Mouse (Mus musculus) heart, adult 18-20 months (tissue): ENCODE results near the gene Pip4p1. TPM values are rescaled to one million over a fixed set of nuclear protein-coding genes. Genes with fewer than 3 reads are reported as not detected.
"Not testable (repeated sequence)": the region's sequence is repeated elsewhere in the genome, so short reads cannot be mapped to it uniquely, and the experiment has no call there.

ENCODE experiments used
- DNase-seq, 2 experiments: peaks; one replicate each; pipeline ENCODE4 v3.0.0; 2021 to 2022; ENCODE audit warnings: mixed read lengths in 1 of 2
- long read RNA-seq, 2 experiments: library from polyadenylated mRNA; stranded (forward); transcript quantifications; one replicate each; pipeline ENCODE4 v2.0.0; 2021
- total RNA-seq, 2 experiments: library from RNA; stranded (reverse); gene quantifications; 2 replicates each; pipeline ENCODE4 v1.2.3; 2021

Gene Pip4p1
- total RNA-seq: 10 to 100 TPM; 20.5 to 25.8 TPM
- long read RNA-seq, experiment 1, partial matches to known transcripts: 0 of 8 reads
- long read RNA-seq, experiment 1, other reads (novel, unspliced or antisense): 2 of 8 reads
- long read RNA-seq, experiment 2, partial matches to known transcripts: 0 of 5 reads
- long read RNA-seq, experiment 2, other reads (novel, unspliced or antisense): 2 of 5 reads

GRCm38 (mm10) chr14:50930754-50931492, at the start of gene Pip4p1, which contains the start of gene Pnp:
Pip4p1 (minus strand) TSS chr14:50930856.
Pnp (plus strand) TSS chr14:50931082.
- peak; percentile 99 to 100 for DNase-seq

GRCm38 (mm10) chr14:50979631-50980030, 49.0 kb upstream of the Pip4p1 start:
- no peak for DNase-seq

GRCm38 (mm10) chr14:50978451-50978850, 47.8 kb upstream of the Pip4p1 start:
- not testable (repeated sequence) for DNase-seq

DNA sequence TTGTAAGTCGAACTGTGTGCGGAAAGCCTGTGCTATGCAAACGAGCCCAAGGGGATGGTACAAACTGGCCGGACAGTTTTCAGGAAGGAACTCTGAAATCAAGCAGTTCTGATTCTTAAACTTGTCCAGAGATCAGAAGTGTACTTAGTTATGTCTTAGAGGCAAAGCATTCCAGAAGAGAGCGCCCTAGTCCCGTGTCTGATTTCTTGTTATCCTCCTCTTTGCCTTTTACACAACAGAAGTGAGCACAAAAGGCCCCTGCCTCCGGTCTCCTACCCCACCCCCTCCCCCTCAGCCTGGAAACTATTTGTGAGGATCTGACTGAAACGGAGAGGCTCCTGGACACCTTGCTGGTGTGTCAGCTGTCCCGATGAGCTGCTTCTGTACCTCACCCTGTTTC, 46.0 kb upstream of the Pip4p1 start:
- DNase-seq: peak in 1 of 2 experiments; percentile 51

DNA sequence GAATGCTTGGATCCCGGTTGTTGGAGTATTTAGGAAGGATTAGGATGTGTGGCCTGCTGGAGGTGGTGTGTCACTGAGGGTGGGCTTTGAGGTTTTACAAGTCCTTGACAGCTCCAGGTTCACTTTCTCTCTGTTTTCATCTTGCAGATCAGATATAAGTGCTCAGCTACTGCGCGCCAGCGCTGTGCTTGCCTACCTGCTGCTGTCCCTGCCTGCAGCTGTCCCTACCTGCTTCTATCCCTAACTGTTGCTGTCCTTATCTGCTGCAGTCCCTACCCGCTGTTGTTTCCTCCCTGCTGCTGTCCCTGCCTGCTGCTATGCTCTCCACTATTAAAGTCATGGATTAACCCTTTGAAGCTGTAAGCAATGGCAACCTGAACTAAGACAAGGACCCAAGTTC, 44.3 kb upstream of the Pip4p1 start:
- no peak for DNase-seq

DNA sequence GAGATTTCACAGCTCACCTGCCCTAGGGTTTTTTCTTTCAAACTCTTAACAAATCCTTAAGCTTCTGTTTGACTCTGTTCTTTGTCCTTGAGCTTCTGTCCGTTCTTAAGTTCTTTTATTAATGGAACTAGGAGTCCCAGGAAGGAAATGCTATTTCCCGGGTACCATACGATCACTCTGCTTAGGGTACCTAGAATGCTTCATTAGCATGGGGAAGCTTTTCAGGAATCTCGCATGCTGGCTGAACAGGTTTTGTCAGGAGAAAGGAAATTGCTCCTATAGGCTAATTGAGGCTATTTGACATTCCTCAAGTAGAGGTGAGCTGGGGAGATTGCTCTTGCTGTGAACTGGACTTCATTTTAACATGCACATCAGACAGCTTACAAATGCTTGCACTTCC, 43.0 kb upstream of the Pip4p1 start:
- no peak for DNase-seq

DNA sequence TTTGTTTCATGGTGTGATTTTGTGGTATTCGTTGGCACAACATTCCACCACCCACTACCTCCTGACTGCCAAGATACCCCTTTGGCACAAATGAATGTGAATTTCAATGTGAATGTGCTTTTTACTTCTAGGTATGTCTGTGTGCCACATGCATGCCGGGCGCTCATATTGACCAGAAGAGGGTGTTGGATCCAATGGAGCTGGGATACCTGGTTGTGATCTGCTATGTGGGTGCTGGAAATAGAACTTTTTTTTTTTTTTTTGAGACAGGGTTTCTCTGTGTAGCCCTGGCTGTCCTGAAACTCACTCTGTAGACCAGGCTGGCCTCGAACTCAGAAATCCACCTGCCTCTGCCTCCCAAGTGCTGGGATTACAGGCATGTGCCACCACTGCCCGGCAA, 42.4 kb upstream of the Pip4p1 start:
- DNase-seq: not testable (repeated sequence)

- DNase-seq: no peak
Observed at GRCm38 (mm10) chr14:50970822-50971221, 40.2 kb upstream of the Pip4p1 start.

DNA sequence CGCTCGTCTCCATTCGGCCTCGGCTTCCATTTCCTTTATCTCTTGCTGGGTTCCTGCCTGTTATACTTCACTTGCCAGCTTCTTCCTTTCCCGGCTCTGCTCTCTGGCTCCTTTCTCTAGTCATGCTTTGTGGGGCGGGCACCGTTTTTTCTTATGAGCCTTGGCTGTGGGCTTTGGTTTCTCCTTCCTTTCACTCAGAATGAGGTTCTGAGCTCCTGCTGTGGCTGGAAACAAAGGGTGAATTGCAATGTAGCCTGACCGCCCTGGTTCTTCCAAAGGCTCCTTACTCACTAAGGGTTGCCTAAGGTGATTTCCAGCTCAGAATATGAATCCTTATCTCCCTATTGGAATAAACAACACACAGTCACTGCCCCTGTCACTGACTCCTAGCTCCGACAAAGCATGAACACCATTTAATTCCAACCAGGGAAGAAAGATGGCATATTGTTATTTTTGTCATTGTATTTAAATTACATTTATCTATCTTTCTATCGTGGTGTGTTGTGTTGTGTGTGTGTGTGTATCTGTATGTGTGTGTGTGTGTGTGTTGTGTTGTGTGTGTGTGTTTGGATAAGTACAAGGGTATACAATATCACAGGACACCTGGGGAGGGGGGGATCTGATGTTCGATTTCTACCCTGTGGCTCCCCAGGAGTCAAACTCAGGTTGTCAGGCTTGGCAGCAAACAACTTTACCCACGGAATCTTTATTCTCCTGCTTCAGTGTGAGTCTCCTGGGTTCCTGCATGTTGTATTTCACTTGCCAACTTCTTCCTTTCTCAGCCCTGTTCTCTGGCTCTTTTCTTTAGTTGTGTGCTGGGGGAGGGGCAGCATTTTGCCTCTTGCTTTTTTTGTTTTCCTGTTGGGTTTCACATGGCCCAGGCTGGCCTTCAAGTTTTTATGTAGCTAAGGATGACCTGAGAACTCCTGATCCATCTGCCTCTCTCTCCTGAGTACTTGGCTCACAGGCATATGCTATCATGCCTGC, 39.2 kb upstream of the Pip4p1 start:
- DNase-seq: peak; percentile 59 to 70

- no peak for DNase-seq
Observed at GRCm38 (mm10) chr14:50969041-50969440, 38.4 kb upstream of the Pip4p1 start.

DNA sequence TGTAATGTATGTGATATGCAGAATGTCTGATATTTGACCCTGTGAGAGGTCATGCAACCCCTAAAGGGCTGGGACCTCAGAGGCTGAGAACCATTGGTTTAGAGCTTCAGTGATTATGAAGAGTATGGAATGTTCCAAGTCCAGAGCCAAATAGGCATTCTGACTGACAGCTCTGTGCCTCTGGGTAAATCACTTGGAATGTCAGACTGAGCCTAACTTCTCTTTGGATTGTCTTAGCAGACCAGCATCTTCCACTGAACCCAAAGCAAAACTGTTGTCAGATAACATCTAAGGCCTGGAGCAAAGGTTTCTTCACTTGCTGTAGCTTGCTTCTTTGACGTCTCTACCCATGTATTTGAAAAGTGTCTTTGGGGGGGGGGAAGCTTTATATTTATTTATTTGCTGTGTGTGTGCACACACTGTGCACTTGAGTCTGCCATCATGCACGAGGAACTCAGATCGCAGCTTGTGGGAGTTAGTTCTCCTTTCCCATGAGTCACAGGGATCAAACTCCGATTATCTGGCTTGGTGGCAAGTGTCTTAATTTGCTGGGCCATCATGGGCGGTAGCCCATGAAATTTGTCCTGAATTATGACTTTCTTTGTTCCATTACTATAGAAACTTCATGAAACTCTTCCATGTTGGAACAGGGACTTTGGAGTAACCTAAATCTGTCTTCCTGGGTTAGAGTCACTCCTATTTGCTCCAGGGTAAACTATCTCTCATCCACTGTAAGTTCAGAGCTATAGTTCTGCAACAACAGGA, 37.7 kb upstream of the Pip4p1 start:
- no peak for DNase-seq

DNA sequence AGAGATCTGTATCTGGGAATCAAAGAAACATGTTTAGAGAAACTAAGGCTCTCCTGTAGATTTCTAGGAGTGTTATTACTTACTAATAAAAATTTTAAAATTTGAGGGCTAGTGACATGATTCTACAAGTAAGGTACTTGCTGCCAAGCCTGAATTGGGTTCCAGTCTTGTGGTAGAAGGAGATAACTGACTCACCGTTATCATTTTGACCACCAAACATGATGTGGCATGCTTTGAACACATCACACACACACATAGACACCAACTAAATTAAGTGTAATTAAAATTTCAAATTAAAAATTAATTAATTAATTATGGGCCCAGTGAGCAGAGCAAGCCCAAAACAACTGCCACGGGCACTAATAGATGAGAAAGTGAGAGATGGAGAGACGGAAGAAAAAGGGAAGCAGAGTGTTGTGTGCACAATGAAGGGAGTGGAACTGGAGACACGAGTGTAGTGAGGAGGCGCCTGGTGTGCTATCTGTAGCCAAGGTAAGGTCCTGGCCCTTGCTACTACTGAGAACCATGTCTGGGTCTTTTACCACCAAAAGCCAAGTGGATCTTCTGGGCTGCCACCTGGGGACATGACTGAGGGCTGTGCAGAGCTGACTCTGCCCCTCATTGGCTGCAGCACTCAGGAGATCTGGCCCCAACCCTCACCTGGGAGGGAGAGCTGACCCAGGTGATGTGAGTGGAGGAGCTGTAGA, 27.8 kb upstream of the Pip4p1 start:
- not testable (repeated sequence) for DNase-seq

GRCm38 (mm10) chr14:50957146-50957545, 26.5 kb upstream of the Pip4p1 start:
- not testable (repeated sequence) for DNase-seq

DNA sequence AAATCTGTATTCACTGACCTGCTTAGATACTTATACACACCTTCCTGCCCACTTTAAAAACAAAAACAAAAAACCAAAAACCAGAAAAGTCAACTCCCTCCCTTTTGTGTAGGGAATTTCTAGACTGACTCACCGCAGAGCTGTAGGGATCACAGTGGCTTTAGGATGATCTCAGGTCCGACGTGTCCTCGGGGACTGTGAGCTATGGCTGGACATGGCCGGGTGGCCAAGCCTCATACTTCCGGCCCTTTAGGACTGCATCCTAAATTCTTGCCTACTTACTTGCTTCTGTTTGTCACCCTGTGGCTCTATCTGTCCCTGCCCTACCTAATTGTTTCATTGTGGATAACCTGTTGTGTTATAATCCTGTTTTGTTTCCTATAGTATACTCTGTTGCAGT, 26.1 kb upstream of the Pip4p1 start:
- not testable (repeated sequence) for DNase-seq

GRCm38 (mm10) chr14:50955942-50956508, 25.4 kb upstream of the Pip4p1 start, which contains the start of gene Pnp2:
Pnp2 (plus strand) TSS chr14:50955992.
- DNase-seq: peak; percentile 65 to 79

DNA sequence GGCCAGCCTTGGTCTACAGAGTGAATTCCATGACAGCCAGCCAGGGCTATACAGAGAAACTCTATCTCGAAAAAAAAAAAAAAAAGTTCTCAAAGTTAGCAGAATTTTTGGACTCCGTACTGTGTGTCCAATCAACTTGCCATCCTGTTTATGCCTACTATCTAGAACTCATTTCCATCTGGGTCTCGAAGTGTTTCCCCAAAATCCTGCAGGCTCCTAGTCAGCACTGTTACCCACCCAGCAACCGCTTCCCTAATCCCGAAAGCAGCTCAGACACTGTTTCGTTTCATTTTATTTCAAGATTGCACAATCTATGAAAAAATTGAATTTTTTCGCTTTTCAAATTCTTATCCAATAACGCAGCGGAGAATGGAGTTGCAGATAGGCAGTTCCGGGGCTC, 24.8 kb upstream of the Pip4p1 start:
- DNase-seq: peak; percentile 51 to 55

DNA sequence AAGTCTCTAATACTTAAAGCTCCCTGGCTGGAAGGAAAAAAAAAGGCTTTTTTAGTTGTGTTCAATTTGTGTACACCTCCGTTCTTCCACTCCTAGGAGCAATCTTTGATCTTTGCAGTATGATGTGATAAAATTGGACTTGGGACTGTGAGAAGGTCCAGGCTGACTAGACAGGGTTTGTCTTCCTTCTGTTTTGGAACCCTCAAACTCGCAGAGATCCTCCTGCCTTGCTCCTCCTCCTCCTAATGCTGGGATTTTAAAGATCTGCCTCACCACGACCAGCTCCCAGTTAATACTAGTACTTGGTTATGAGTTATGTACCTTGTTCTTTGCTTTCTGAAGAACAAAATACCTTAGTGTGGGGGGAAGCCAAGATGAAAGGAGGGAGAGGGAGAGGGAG, 14.9 kb upstream of the Pip4p1 start:
- not testable (repeated sequence) for DNase-seq

DNA sequence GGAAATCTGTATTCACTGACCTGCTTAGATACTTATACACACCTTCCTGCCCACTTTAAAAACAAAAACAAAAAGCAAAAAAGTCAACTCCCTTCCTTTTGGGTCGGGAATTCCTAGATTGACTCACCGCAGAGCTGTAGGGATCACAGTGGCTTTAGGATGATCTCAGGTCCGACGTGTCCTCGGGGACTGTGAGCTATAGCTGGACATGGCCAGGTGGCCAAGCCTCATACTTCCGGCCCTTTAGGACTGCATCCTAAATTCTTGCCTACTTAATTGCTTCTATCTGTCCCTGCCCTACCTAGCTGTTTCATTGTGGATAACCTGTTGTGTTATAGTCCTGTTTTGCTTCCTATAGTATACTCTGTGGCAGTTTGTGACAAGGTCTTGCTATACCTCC, 14.4 kb upstream of the Pip4p1 start:
- DNase-seq: not testable (repeated sequence)

GRCm38 (mm10) chr14:50944668-50945033, 14.0 kb upstream of the Pip4p1 start:
- not testable (repeated sequence) for DNase-seq

DNA sequence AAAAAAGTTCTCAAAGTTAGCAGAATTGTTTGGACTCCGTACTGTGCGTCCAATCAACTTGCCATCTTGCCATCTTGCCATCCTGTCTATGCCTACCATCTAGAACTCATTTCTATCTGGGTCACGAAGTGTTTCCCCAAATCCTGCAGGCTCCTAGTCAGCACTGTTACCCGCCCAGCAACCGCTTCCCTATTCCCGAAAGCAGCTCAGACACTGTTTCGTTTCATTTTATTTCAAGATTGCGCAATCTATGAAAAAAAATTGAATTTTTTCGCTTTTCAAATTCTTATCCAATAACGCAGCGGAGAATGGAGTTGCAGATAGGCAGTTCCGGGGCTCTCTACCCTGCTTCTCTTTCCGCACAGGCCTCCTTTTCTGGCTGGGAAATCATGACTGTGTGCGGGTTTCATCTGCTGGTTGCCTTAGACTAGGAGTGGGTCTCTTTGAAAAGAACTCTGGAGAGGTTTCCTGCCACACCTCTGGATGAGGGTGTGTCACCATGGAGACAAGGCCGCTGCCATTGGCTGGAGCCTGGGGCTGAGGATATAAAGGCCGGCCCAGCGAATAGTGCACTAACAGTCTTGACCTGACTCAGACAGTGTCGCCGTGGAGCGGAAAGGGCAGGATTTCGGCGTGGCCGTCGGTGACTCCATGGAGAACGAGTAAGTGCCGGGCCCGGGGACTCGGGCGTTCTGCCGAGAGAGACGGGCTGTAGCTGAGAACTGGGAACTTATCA, 13.4 kb upstream of the Pip4p1 start, which contains the start of gene Gm49342:
Gm49342 (plus strand) TSS at position 586 of the 736 bp plus-strand sequence.
- DNase-seq: peak; percentile 98
